Mouse (Mus musculus): ENCODE measurements around the gene Lrrc42. TPM values are rescaled to one million over a fixed set of nuclear protein-coding genes. Genes with fewer than 3 reads are reported as not detected.

Gene Lrrc42
- polyA plus RNA-seq, 1 experiment from 2014 or later, result 21.7 TPM

DNA sequence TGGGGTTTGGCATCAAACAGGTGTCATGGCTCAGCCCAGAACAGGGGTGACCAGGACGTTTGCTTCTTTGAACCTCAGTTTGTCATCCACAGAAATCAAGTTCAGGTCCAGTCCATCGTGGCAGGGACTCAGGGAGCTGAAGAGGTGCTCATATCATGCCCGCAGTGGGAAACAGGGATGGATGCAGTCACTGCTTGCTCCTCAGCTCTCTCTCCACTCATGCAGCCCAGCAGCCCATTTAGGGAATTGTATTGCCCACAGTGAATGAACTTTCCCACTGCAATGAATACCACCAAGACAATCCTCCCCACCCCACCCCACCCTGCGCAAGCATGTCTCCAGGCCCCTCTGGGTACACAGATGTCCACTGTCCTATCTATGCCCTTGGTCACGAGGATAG, 41.4 kb downstream of the Lrrc42 start:
- Histone ChIP-seq H3K27me3 (replicated peaks) (no peaks in the 10 kb centered on the region), H3K36me3 (peaks cover 14% of the 10 kb centered on the region), H3K4me2 (no peak overlapping the region), H3K9me3 (replicated peaks) (no peaks in the 10 kb centered on the region), H3K27ac (no peak overlapping the region), H3K9ac (no peak overlapping the region), H3K4me1 (peaks cover 34% of the 10 kb centered on the region), H3K4me3 (no peak overlapping the region)
- 71% methylated on average over 5 of the region's 5 CpGs for WGBS (ENCODE audit: insufficient replicate concordance)
- no peak for ATAC-seq

- 72% methylated on average over 4 of the region's 4 CpGs for WGBS (ENCODE audit: insufficient replicate concordance)
Observed at GRCm38 (mm10) chr4:107211465-107211864, 41.9 kb downstream of the Lrrc42 start.

DNA sequence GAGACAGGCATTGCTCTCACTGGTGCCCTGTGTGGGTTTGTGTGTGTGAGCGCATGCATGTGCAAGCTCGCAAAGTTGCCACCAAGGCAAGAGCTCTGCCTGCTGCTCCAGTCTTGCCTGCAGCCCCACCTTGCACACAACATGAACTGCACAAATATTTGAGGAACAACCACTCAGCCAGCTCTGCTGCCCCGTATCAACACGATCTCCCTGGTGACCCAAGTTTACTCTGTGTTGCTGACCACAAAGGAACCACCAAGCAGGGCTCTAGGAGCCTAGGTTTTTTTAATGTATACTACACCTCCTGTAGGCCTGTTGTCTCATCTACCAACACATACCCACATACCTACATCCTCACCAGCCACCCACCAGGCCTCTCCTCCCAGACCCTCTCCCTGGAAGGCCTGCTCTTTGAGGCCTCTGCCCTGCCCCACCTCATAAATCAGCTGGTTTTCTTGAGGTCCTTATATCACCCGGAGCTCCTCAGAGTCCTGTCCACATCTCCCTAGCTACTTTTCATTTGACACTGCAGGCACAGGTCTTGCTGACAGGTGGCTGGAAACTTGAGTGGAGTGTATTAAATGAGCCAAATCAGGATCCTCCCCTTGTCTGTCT, 42.7 kb downstream of the Lrrc42 start:
- no peak for ATAC-seq
- peaks cover 24% of the 10 kb centered on the region for H3K4me1 ChIP-seq
- H3K27ac ChIP-seq, result 0 out of 2 replicates have a peak overlapping the region, but pooled peaks have one; percentile 21
- peaks cover 25% of the 10 kb centered on the region for H3K36me3 ChIP-seq
- H3K27me3 ChIP-seq (replicated peaks), result no peaks in the 10 kb centered on the region
- H3K4me2 ChIP-seq, result no peak overlapping the region
- no peak overlapping the region for H3K9ac ChIP-seq
- WGBS (ENCODE audit: insufficient replicate concordance), result 35% methylated on average over 5 of the region's 5 CpGs
- no peak overlapping the region for H3K4me3 ChIP-seq
- H3K9me3 ChIP-seq (replicated peaks), result no peaks in the 10 kb centered on the region

More at GRCm38 (mm10) chr4:107211465-107211864, 41.9 kb downstream of the Lrrc42 start:
- Histone ChIP-seq H3K27ac (no peak overlapping the region), H3K9ac (no peak overlapping the region), H3K9me3 (replicated peaks) (no peaks in the 10 kb centered on the region), H3K4me1 (peaks cover 29% of the 10 kb centered on the region), H3K36me3 (peaks cover 18% of the 10 kb centered on the region), H3K4me3 (no peak overlapping the region), H3K4me2 (no peak overlapping the region), H3K27me3 (replicated peaks) (no peaks in the 10 kb centered on the region)
- ATAC-seq, result no peak

DNA sequence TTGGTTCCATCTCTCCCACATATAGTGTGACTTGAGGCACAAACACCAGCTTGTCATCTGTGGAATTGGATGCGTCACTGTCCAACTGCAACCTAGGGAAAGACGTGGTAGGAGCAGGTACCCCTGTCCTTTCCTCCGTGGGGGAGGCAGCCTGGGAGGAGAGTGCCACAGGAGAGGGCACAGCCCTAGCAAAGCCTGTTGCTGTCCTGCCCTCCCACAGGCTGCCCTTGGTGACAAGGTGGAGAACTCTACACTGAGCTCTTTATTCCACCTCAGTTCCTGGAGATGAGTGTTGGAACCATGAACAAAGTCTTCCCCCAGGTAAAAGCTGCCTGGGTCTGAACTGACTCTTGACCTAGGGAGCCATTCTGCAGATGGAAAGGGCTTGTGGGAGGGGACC, 44.5 kb downstream of the Lrrc42 start, which contains the start of gene Ldlrad1:
Gene Ldlrad1 (plus strand): TSS at position 301 of the 400 bp plus-strand sequence.
- Histone ChIP-seq H3K4me3 (no peak within 1 kb of the TSS), H3K9me3 (replicated peaks) (no peaks in the 10 kb centered on the region), H3K9ac (no peak within 1 kb of the TSS), H3K27ac (no peak within 1 kb of the TSS), H3K4me1 (peaks cover 24% of the 10 kb centered on the region), H3K27me3 (replicated peaks) (no peaks in the 10 kb centered on the region), H3K4me2 (no peak within 1 kb of the TSS), H3K36me3 (peaks cover 42% of the 10 kb centered on the region)
- WGBS (ENCODE audit: insufficient replicate concordance), result 73% methylated on average over 3 of the region's 3 CpGs
- no peak for ATAC-seq

GRCm38 (mm10) chr4:107207016-107207415, 46.3 kb downstream of the Lrrc42 start:
- Histone ChIP-seq H3K27ac (no peak overlapping the region), H3K4me1 (peaks cover 21% of the 10 kb centered on the region), H3K9ac (no peak overlapping the region), H3K4me2 (no peak overlapping the region), H3K36me3 (peaks cover 61% of the 10 kb centered on the region), H3K27me3 (replicated peaks) (no peaks in the 10 kb centered on the region), H3K9me3 (replicated peaks) (no peaks in the 10 kb centered on the region), H3K4me3 (no peak overlapping the region)
- 91% methylated on average over 2 of the region's 2 CpGs for WGBS (ENCODE audit: insufficient replicate concordance)
- ATAC-seq, result no peak

DNA sequence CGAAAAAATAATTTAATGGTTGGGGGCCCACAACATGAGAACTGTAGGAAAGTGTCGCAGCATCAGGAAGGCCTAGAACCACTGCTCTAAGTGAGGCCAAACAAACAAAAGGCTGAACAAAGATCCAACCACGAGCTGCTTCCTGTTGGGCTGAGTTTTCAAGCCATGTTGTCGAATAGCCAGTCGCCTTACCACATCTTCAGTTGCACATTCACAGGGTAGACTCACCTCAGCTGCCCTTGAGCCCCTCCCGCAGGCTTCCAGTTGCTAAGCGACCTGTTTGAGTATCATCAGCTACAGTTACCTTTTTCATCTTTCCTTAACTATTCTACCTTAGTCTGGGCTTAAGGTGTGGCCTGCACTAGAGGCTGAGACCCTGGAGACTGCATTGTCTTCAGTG, 50.3 kb downstream of the Lrrc42 start:
- Histone ChIP-seq H3K9ac (no peak overlapping the region), H3K27me3 (replicated peaks) (no peaks in the 10 kb centered on the region), H3K27ac (no peak overlapping the region), H3K4me1 (0 out of 2 replicates have a peak, but pooled peaks cover 5% of the 10 kb centered on the region), H3K36me3 (peaks cover 97% of the 10 kb centered on the region), H3K4me3 (no peak overlapping the region), H3K9me3 (replicated peaks) (no peaks in the 10 kb centered on the region), H3K4me2 (no peak overlapping the region)
- 70% methylated on average over 7 of the region's 7 CpGs for WGBS (ENCODE audit: insufficient replicate concordance)
- no peak for ATAC-seq

- Histone ChIP-seq H3K4me1 (0 out of 2 replicates have a peak, but pooled peaks cover 5% of the 10 kb centered on the region), H3K27me3 (replicated peaks) (no peaks in the 10 kb centered on the region), H3K27ac (no peak overlapping the region), H3K36me3 (peaks cover 98% of the 10 kb centered on the region), H3K4me2 (no peak overlapping the region), H3K9ac (no peak overlapping the region), H3K4me3 (no peak overlapping the region), H3K9me3 (replicated peaks) (no peaks in the 10 kb centered on the region)
- ATAC-seq, result no peak
- WGBS (ENCODE audit: insufficient replicate concordance), result 80% methylated on average over 3 of the region's 3 CpGs
Observed at GRCm38 (mm10) chr4:107201779-107202178, 51.6 kb downstream of the Lrrc42 start.

DNA sequence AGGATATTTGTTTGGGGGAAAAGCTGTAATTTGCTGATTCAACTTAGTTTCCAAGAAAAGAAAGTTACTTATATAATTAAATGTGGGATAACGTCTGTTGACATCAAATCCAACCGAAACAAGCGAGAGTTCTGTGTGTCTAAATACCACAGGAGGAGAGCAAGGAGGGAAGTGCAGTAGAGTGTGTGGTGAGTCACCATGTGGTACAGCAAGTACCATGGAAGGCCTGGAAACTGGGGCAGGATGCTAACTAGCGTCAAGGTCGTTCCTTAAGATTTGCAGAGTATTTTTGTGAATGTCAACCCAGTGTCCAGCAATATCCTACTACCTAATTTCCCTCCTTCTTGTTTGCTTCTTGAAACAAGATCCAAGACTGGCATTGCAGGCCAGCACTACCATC, 55.3 kb downstream of the Lrrc42 start:
- 86% methylated on average over 5 of the region's 5 CpGs for WGBS (ENCODE audit: insufficient replicate concordance)

GRCm38 (mm10) chr4:107196454-107196853, 56.9 kb downstream of the Lrrc42 start:
- Histone ChIP-seq H3K27me3 (replicated peaks) (no peaks in the 10 kb centered on the region), H3K27ac (no peak overlapping the region), H3K4me3 (no peak overlapping the region), H3K4me2 (no peak overlapping the region), H3K4me1 (no peaks in the 10 kb centered on the region), H3K36me3 (peaks cover 94% of the 10 kb centered on the region), H3K9ac (no peak overlapping the region), H3K9me3 (replicated peaks) (no peaks in the 10 kb centered on the region)
- 88% methylated on average over 2 of the region's 2 CpGs for WGBS (ENCODE audit: insufficient replicate concordance)
- ATAC-seq, result no peak

More for the DNA sequence above, 55.3 kb downstream of the Lrrc42 start:
- ATAC-seq, result no peak
- Histone ChIP-seq H3K9ac (no peak overlapping the region), H3K4me1 (0 out of 2 replicates have a peak, but pooled peaks cover under 1% of the 10 kb centered on the region), H3K27ac (no peak overlapping the region), H3K4me3 (no peak overlapping the region), H3K36me3 (peaks cover 96% of the 10 kb centered on the region), H3K9me3 (replicated peaks) (no peaks in the 10 kb centered on the region), H3K27me3 (replicated peaks) (no peaks in the 10 kb centered on the region), H3K4me2 (no peak overlapping the region)

GRCm38 (mm10) chr4:107193841-107194240, 59.5 kb downstream of the Lrrc42 start:
- no peak for ATAC-seq
- WGBS (ENCODE audit: insufficient replicate concordance), result 86% methylated on average over 3 of the region's 3 CpGs
- Histone ChIP-seq H3K36me3 (peaks cover 90% of the 10 kb centered on the region), H3K4me3 (no peak overlapping the region), H3K9ac (no peak overlapping the region), H3K9me3 (replicated peaks) (no peaks in the 10 kb centered on the region), H3K4me2 (no peak overlapping the region), H3K27me3 (replicated peaks) (no peaks in the 10 kb centered on the region), H3K4me1 (no peaks in the 10 kb centered on the region), H3K27ac (no peak overlapping the region)

- Histone ChIP-seq H3K27me3 (replicated peaks) (no peaks in the 10 kb centered on the region), H3K4me2 (no peak overlapping the region), H3K9me3 (replicated peaks) (no peaks in the 10 kb centered on the region), H3K36me3 (peaks cover 51% of the 10 kb centered on the region), H3K4me3 (no peak overlapping the region), H3K4me1 (peaks cover 32% of the 10 kb centered on the region), H3K9ac (no peak overlapping the region), H3K27ac (no peak overlapping the region)
- no peak for ATAC-seq
- 86% methylated on average over 3 of the region's 3 CpGs for WGBS (ENCODE audit: insufficient replicate concordance)
Observed at GRCm38 (mm10) chr4:107185703-107186102, 67.6 kb downstream of the Lrrc42 start.

Measured in liver, embryonic 12.5 days (tissue).